Mouse (Mus musculus) stomach, postnatal 0 days (tissue): ENCODE results near the gene Cemip. TPM values are rescaled to one million over a fixed set of nuclear protein-coding genes. Genes with fewer than 3 reads are reported as not detected.

ENCODE experiments used
- ATAC-seq: fragments of 200-750 bp; cut with Nextera tagmentation; 2 replicates; pipeline ENCODE4 v1.8.0; 2017; ENCODE audit not compliant: low FRiP score, low TSS enrichment
- DNase-seq: peaks from one replicate; pipeline ENCODE4 v3.0.0-alpha.2; 2016; ENCODE audit warnings: low spot score
- H3K27ac ChIP-seq: fragments of 300-500 bp; sonication (generic); replicated peaks from 2 replicates; pipeline ENCODE4 v1.5.1; 2014; ENCODE audit warnings: mild to moderate bottlenecking, control low read depth
- H3K27me3 ChIP-seq: fragments of 300-500 bp; sonication (generic); 2 replicates; pipeline ENCODE4 v1.6.1; 2014; ENCODE audit warnings: low read length; ENCODE audit not compliant: control insufficient read depth, insufficient read depth
- H3K36me3 ChIP-seq: fragments of 300-500 bp; sonication (generic); 2 replicates; pipeline ENCODE4 v1.6.1; 2014; ENCODE audit warnings: low read length, mixed read lengths; ENCODE audit not compliant: control insufficient read depth, insufficient read depth
- H3K4me1 ChIP-seq: fragments of 300-500 bp; sonication (generic); replicated peaks from 2 replicates; pipeline ENCODE4 v1.6.1; 2014; ENCODE audit warnings: antibody characterized with exemption; ENCODE audit not compliant: control insufficient read depth, insufficient read depth
- H3K4me2 ChIP-seq: fragments of 300-500 bp; sonication (generic); replicated peaks from 2 replicates; pipeline ENCODE4 v1.6.1; 2014; ENCODE audit warnings: low read depth, mild to moderate bottlenecking, control low read depth, moderate library complexity
- H3K4me3 ChIP-seq: fragments of 300-500 bp; sonication (generic); 2 replicates; pipeline ENCODE4 v1.5.1; 2014; ENCODE audit warnings: low read depth, low read length, control low read depth
- H3K9ac ChIP-seq: fragments of 300-500 bp; sonication (generic); 2 replicates; pipeline ENCODE4 v1.6.1; 2014; ENCODE audit warnings: mild to moderate bottlenecking, low read length, control low read depth, mixed read lengths
- H3K9me3 ChIP-seq: fragments of 300-500 bp; sonication (generic); 2 replicates; pipeline ENCODE4 v1.6.1; 2016; ENCODE audit warnings: low read length; ENCODE audit not compliant: control insufficient read depth
- CTCF ChIP-seq: IDR thresholded peaks from 2 replicates; pipeline ENCODE4 v1.5.1; 2016; ENCODE audit warnings: antibody characterized with exemption, low read depth, mild to moderate bottlenecking, moderate library complexity
- EP300 ChIP-seq: optimal IDR thresholded peaks from 2 replicates; pipeline ENCODE3; 2016; ENCODE audit warnings: antibody characterized with exemption
- WGBS: fragments of 180-500 bp; shearing (Covaris S2); extraction: QIAGEN DNeasy Blood & Tissue Kit; methylation state at CpG from one replicate; pipeline ENCODE4 v1.1.7; 2014; 5-methylcytosine and 5-hydroxymethylcytosine counted together
- polyA plus RNA-seq: library from polyadenylated mRNA; unstranded; fragments of >200 nt; fragmentation: Nextera tagmentation; extraction: Ambion mirVana; gene quantifications from 2 replicates; pipeline ENCODE4 v1.2.1, GENCODE M21; 2015

Gene Cemip
- polyA plus RNA-seq, 1 experiment from 2014 or later, result 0.40 TPM

GRCm38 (mm10) chr7:84088971-84089370, 2.7 kb upstream of the Cemip start:
- Histone ChIP-seq H3K27me3 (peaks cover 6% of the 10 kb centered on the region), H3K4me3 (no peak overlapping the region), H3K9me3 (no peaks in the 10 kb centered on the region), H3K4me2 (no peak overlapping the region), H3K27ac (no peak overlapping the region), H3K9ac (no peak overlapping the region), H3K4me1 (no peaks in the 10 kb centered on the region), H3K36me3 (no peaks in the 10 kb centered on the region)
- ATAC-seq, result no peak
- TF ChIP-seq EP300 (no peak), CTCF (peak; percentile 91)
- peak; percentile 82 for DNase-seq
- WGBS, result 5% methylated on average over 4 of the region's 4 CpGs

- no peaks in the 10 kb centered on the region for H3K9me3 ChIP-seq
Measured at GRCm38 (mm10) chr7:84088191-84088590, 1.9 kb upstream of the Cemip start.

DNA sequence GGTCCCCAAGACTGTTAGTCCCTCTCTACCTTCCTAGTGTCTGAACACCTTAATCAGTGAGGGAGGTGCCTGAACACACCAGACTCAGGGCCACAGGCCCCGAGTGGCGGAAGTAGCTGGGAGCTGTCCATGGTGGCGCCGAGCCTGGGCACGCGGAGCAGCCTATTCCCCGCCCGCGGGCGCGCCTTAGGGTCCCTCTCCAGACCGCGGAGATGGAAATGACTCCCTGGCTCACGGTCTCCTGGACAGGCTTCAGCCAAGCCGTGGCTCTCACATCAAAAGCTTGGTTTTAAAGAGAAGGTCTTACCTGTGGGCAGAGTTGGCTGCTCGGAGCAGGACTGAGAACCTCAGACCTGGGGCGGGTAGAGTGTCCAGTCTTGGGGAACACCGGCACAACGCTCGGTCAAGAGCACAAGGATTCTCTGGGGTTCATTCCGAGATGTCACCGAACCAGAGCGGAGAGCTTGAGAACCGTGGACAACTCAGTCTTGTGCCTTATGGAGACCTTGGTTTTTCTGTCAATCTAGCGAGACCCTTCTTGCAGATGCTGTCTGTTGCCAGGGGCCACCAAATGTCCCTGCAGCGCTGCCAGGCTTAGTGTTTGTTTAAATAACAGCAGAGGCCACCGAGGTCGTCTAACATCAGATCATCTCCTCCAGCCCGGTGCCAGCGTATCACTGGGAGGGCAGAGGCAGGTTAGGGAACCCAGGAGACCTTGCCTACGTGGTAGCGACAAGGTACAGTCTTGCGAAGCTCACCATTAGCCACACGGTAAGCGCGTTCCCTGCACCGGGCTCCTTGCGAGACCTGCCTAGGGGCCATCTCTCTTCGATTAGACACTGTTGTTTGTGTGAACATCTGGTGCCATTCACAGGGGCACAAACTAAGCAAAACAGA, 1.0 kb downstream of the Cemip start:
- WGBS, result 4% methylated on average over 39 of the region's 39 CpGs
- peak overlapping the region; percentile 42 for H3K4me3 ChIP-seq
- DNase-seq, result peak; percentile 83
- H3K9me3 ChIP-seq, result no peaks in the 10 kb centered on the region
- H3K27ac ChIP-seq, result no peak overlapping the region
- H3K4me2 ChIP-seq, result peak overlapping the region; percentile 69
- H3K4me1 ChIP-seq, result no peaks in the 10 kb centered on the region
- peak; percentile 71 for ATAC-seq
- peaks cover 6% of the 10 kb centered on the region for H3K27me3 ChIP-seq
- H3K36me3 ChIP-seq, result no peaks in the 10 kb centered on the region
- no peak overlapping the region for H3K9ac ChIP-seq
- no peak for TF ChIP-seq EP300
- no peak for TF ChIP-seq CTCF

More at GRCm38 (mm10) chr7:84088191-84088590, 1.9 kb upstream of the Cemip start:
- 58% methylated on average over 3 of the region's 3 CpGs for WGBS
- H3K4me2 ChIP-seq, result no peak overlapping the region
- peaks cover 6% of the 10 kb centered on the region for H3K27me3 ChIP-seq
- H3K4me1 ChIP-seq, result no peaks in the 10 kb centered on the region
- H3K27ac ChIP-seq, result no peak overlapping the region
- ATAC-seq, result no peak; the same call in 1 of the 2 replicates
- H3K9ac ChIP-seq, result no peak overlapping the region
- no peak for DNase-seq
- H3K36me3 ChIP-seq, result no peaks in the 10 kb centered on the region
- TF ChIP-seq CTCF, result no peak
- no peak for TF ChIP-seq EP300
- H3K4me3 ChIP-seq, result no peak overlapping the region

DNA sequence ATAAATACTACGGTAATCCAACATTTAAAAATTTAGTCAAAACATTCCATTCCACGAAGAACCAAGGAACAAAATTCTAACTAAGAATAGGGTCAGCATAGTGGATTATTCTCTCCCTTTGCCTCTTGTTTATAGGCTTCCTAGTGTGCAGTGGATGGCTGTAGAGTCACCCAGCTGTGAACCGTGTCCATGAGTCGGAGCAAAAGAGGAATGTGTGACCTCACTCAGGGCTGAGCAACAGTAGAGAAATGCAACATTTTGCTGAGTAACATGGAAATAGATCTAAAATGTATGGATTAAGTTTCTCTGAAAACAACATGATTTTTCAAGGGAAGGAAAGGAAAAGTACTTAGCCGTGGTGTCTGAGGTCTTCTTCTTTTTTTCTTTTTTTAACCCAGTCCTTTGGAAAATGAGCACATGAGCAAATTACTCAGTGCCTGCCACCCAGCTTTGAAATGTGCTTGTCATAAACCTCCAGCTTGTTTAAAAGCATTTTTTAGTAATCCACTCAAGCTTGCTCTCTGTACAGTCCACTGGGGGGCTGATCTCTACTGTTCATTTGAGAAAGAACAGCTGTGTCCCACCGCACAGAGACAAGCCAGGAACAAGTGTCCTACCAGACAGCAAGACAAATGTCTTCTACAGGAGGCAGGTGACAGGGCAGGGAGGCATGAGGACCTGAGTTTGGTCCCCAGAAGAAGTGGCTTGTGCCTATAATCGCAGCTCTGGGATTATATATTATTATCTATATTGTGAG, 8.9 kb downstream of the Cemip start:
- 46% methylated on average over 7 of the region's 7 CpGs for WGBS

DNA sequence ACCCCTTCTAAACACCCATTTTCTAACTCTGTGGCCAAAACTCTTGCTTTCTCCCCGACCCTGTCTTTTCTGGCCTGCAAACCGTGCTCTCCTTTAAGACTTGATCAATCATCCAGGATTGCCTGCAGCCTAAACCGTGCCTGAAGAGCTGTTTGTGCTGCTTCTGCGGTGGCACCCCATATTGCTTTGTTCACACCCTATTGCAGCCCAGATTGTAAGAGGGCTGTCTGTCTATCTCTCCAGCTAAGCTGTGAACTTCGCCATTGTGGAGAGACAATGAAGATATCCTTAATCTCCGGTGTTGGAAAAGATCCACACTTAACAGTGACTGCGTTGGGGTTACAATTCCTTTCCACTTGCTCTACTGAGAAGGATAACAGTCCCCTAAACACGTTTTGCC, 12.0 kb downstream of the Cemip start:
- Histone ChIP-seq H3K27ac (no peak overlapping the region), H3K27me3 (no peaks in the 10 kb centered on the region), H3K4me2 (no peak overlapping the region), H3K4me3 (no peak overlapping the region), H3K9ac (no peak overlapping the region), H3K9me3 (no peaks in the 10 kb centered on the region), H3K36me3 (no peaks in the 10 kb centered on the region), H3K4me1 (no peaks in the 10 kb centered on the region)
- DNase-seq (no peak), ATAC-seq (no peak)
- no peak for TF ChIP-seq EP300
- no peak for TF ChIP-seq CTCF
- 47% methylated on average over 8 of the region's 8 CpGs for WGBS

More for the DNA sequence above, 8.9 kb downstream of the Cemip start:
- Histone ChIP-seq H3K27ac (no peak overlapping the region), H3K4me3 (no peak overlapping the region), H3K9ac (no peak overlapping the region), H3K36me3 (no peaks in the 10 kb centered on the region), H3K9me3 (no peaks in the 10 kb centered on the region), H3K27me3 (no peaks in the 10 kb centered on the region), H3K4me1 (no peaks in the 10 kb centered on the region), H3K4me2 (no peak overlapping the region)
- TF ChIP-seq EP300 (no peak), CTCF (no peak)
- ATAC-seq (no peak), DNase-seq (no peak)
